Mouse (Mus musculus) kidney, embryonic 15.5 days (tissue): Measurements from ENCODE around the gene Tubal3. TPM values are rescaled to one million over a fixed set of nuclear protein-coding genes. Genes with fewer than 3 reads are reported as not detected.

Experiments
- ATAC-seq: fragments of 200-750 bp; cut with Nextera tagmentation; replicated peaks from 2 replicates; pipeline ENCODE4 v1.8.0; 2017; ENCODE audit warnings: moderate TSS enrichment; ENCODE audit not compliant: low FRiP score
- H3K27ac ChIP-seq: fragments of 300-500 bp; sonication (generic); 2 replicates; pipeline ENCODE4 v1.5.1; 2015; ENCODE audit warnings: mild to moderate bottlenecking, inconsistent platforms
- H3K27me3 ChIP-seq: fragments of 300-500 bp; sonication (generic); 2 replicates; pipeline ENCODE4 v1.6.1; 2015; ENCODE audit warnings: inconsistent platforms
- H3K36me3 ChIP-seq: fragments of 300-500 bp; sonication (generic); 2 replicates; pipeline ENCODE4 v1.6.1; 2015; ENCODE audit warnings: inconsistent platforms
- H3K4me1 ChIP-seq: fragments of 300-500 bp; sonication (generic); 2 replicates; pipeline ENCODE4 v1.6.1; 2015; ENCODE audit warnings: inconsistent platforms
- H3K4me2 ChIP-seq: fragments of 300-500 bp; sonication (generic); 2 replicates; pipeline ENCODE4 v1.6.1; 2015; ENCODE audit warnings: moderate library complexity, mild to moderate bottlenecking, inconsistent platforms
- H3K4me3 ChIP-seq: fragments of 300-500 bp; sonication (generic); replicated peaks from 2 replicates; pipeline ENCODE4 v1.5.1; 2015; ENCODE audit warnings: mild to moderate bottlenecking, inconsistent platforms
- H3K9ac ChIP-seq: fragments of 300-500 bp; sonication (generic); 2 replicates; pipeline ENCODE4 v1.6.1; 2015; ENCODE audit warnings: mild to moderate bottlenecking, inconsistent platforms
- H3K9me3 ChIP-seq: fragments of 300-500 bp; sonication (generic); replicated peaks from 2 replicates; pipeline ENCODE4 v1.6.1; 2016; ENCODE audit warnings: inconsistent platforms
- WGBS: fragments of 180-500 bp; shearing (Covaris S2); methylation state at CpG from one replicate; pipeline ENCODE4 v1.1.7; 2015; ENCODE audit warnings: mixed read lengths; 5-methylcytosine and 5-hydroxymethylcytosine counted together
- polyA plus RNA-seq: library from polyadenylated mRNA; unstranded; fragments of >200 nt; fragmentation: Nextera tagmentation; extraction: Ambion mirVana; gene quantifications from 2 replicates; pipeline ENCODE4 v1.2.1, GENCODE M21; 2015

The Tubal3 gene
- polyA plus RNA-seq = not detected in 2 replicates

DNA sequence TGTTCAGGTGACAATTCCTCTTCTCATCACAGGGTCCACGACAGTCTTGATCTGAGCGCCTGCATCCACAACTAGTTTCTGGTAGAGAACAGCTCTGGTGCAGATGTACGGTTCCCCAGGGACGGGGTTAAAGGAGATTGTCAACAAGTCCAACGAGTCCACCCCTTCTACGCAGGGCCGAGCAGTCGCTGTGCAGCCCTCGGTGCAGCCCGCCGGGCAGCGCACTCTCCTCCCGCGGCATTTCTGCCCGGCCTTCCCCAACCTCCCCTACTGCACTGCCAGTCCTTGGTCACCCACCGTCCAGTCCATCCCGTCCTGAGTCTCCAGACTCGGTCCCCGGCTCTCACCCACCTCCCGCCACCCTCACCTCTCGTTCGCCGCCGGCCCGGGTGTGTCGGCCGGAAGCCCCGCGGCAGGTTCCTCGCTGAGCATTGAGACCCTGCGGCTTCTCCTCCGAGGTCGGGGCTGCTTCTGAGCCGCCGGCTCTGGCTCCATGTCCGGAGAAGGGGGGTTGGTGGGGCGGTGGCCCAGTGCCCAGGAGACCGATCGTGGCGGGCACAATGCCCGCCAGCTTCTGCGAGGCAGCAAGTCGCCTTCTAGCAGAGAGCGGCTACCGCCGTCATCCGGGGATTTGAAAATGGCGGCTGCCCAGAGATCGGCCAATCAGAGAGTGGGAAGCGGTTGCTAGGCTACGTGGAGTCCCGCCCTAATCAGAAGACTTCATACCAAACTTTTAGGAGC, at the start of gene Tubal3, which contains the start of gene Net1:
Tubal3 (plus strand) TSS at position 704 of the 741 bp plus-strand sequence.
Net1 (minus strand) TSS at position 650 of the 741 bp plus-strand sequence.
- Histone ChIP-seq H3K9me3 (no peaks in the 10 kb centered on the region), H3K27ac (peak within 1 kb of the TSS; percentile 84)
- WGBS = under 1% methylated on average over 52 of the region's 52 CpGs

DNA sequence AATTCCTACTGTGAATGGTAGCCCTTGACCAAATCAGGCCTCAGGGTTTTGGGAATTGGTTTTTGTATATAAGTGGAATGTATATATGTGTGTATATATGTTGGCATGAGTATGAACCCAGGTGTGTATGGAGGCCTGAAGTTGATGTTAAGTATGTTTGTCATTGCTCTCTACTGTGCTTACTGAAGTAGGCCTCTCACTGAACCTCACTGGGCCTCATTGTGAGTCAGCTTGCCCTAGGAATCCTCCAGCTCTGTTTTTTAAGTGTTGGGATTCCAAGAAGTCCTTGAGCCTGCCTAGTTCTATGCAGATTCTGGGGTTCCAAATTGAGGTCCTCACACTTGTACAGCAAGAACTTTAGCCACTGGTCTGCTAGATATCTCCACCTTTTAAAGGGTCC, 48.2 kb upstream of the Tubal3 start:
- H3K4me1 ChIP-seq = no peaks in the 10 kb centered on the region
- no peak overlapping the region for H3K9ac ChIP-seq
- no peaks in the 10 kb centered on the region for H3K9me3 ChIP-seq
- no peak overlapping the region for H3K27ac ChIP-seq
- H3K4me3 ChIP-seq = no peak overlapping the region
- H3K4me2 ChIP-seq = no peak overlapping the region
- H3K27me3 ChIP-seq = no peaks in the 10 kb centered on the region
- H3K36me3 ChIP-seq = no peaks in the 10 kb centered on the region
- no peak for ATAC-seq

More for the DNA sequence above, at the start of gene Tubal3, which contains the start of gene Net1:
- H3K4me3 ChIP-seq = peak within 1 kb of the TSS; percentile 80
- peak within 1 kb of the TSS; percentile 69 for H3K9ac ChIP-seq
- peaks cover 11% of the 10 kb centered on the region; the same call in 1 of the 2 replicates for H3K4me1 ChIP-seq
- peaks cover 17% of the 10 kb centered on the region for H3K36me3 ChIP-seq
- H3K4me2 ChIP-seq = peak within 1 kb of the TSS; percentile 69
- H3K27me3 ChIP-seq = no peaks in the 10 kb centered on the region
- peak; percentile 99 for ATAC-seq

DNA sequence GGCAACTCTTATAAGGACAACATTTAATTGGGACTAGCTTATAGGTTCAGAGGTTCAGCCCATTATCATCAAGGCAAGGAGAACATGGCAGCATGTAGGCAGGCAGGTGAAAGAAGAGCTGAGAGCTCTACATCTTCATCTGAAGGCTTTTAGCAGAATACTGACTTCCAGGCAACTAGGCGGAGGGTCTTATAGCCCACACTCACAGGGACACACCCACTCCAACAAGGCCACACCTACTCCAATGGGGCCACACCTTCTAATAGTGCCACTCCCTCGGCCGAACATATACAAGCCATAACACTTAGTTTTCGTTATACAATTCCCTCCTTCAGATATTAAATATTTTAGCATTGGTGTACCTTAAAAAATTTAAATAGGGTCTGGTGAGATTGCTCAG, 45.2 kb upstream of the Tubal3 start:
- H3K27me3 ChIP-seq = no peaks in the 10 kb centered on the region

DNA sequence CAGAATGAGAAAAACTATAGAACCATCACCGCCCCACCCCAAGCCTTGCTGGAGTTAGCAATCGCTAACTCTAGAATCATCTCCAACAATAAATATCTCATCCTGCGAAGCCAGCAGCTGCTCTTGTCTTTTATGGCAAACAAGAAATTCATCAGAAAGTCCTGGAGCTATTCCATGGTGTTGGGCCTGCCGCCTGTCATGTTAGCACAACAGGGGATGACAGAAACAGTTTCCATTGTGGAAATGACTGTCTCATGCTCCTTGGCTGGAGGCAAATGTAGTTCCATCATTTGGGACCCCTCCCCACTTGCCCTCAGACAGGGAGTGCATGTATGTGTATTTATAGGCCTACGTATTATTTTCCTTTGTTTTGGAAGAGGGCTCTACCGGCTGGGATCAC, 41.6 kb upstream of the Tubal3 start:
- Histone ChIP-seq H3K9ac (no peak overlapping the region), H3K9me3 (no peaks in the 10 kb centered on the region), H3K27me3 (no peaks in the 10 kb centered on the region), H3K4me2 (no peak overlapping the region), H3K4me3 (no peak overlapping the region), H3K27ac (no peak overlapping the region), H3K4me1 (peaks cover 12% of the 10 kb centered on the region; the same call in 1 of the 2 replicates), H3K36me3 (peaks cover 9% of the 10 kb centered on the region)
- no peak for ATAC-seq
- 70% methylated on average over 6 of the region's 6 CpGs for WGBS

More for the DNA sequence above, 45.2 kb upstream of the Tubal3 start:
- H3K27ac ChIP-seq = no peak overlapping the region
- no peak for ATAC-seq
- H3K4me2 ChIP-seq = no peak overlapping the region
- WGBS = 90% methylated on average over 4 of the region's 4 CpGs
- no peaks in the 10 kb centered on the region for H3K36me3 ChIP-seq
- H3K4me3 ChIP-seq = no peak overlapping the region
- H3K9me3 ChIP-seq = no peaks in the 10 kb centered on the region
- no peak overlapping the region for H3K9ac ChIP-seq
- peaks cover 12% of the 10 kb centered on the region; the same call in 1 of the 2 replicates for H3K4me1 ChIP-seq

DNA sequence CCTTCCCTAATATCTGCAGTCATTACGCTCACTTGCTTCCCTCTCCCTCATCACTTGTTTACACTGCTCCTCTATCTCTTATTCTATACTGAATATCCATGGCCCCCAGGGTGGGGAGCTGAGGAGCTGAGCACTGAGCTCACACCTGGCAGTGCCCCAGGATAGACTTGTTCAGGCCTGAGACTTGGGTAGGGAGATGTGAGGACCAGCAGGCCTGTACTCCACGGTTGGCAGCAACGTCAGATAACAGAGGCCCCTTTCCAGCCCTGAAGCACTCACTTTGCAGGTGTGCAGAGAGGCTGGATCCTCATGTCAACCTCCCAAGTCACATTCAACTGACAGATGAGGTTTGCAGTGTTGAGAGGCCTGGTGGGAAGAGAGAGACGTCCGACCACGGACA, 40.9 kb upstream of the Tubal3 start:
- Histone ChIP-seq H3K4me2 (no peak overlapping the region), H3K27ac (no peak overlapping the region), H3K27me3 (no peaks in the 10 kb centered on the region), H3K4me3 (no peak overlapping the region), H3K9me3 (no peaks in the 10 kb centered on the region), H3K9ac (no peak overlapping the region), H3K4me1 (peaks cover 12% of the 10 kb centered on the region; the same call in 1 of the 2 replicates), H3K36me3 (peaks cover 17% of the 10 kb centered on the region)
- ATAC-seq = peak; percentile 30; the same call in 1 of the 2 replicates
- WGBS = 54% methylated on average over 6 of the region's 6 CpGs

DNA sequence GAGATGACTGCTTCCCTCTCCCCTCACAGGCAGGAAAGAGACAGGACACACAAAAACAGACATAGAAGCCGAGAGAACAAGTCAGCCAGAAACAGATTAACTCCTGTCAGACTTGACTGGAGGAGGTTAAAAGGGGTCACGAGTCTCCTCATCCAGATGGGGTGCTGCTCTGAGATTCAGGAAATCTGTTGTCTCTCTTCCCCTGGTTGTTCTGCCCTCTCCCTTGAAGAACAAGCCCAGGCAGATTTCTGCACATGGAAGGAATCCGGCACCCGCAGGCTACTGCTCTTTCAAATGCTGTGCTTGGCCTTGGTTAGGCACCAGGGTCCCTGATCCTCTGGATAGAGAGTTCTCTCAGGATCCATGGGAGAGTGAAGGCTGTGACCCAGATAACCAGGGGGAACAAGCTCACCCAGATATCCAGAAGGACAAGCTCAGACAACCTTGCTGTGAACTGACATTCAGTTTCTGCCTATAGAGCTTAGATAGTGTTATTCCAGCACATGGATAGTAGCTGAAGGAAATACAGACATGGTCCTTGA, 40.3 kb upstream of the Tubal3 start:
- H3K9ac ChIP-seq = no peak overlapping the region
- WGBS = 40% methylated on average over 4 of the region's 4 CpGs
- no peaks in the 10 kb centered on the region for H3K27me3 ChIP-seq
- peaks cover 21% of the 10 kb centered on the region for H3K36me3 ChIP-seq
- no peak overlapping the region for H3K27ac ChIP-seq
- peak; percentile 10; the same call in 1 of the 2 replicates for ATAC-seq
- H3K4me1 ChIP-seq = peaks cover 12% of the 10 kb centered on the region; the same call in 1 of the 2 replicates
- H3K9me3 ChIP-seq = no peaks in the 10 kb centered on the region
- no peak overlapping the region for H3K4me3 ChIP-seq
- no peak overlapping the region for H3K4me2 ChIP-seq

DNA sequence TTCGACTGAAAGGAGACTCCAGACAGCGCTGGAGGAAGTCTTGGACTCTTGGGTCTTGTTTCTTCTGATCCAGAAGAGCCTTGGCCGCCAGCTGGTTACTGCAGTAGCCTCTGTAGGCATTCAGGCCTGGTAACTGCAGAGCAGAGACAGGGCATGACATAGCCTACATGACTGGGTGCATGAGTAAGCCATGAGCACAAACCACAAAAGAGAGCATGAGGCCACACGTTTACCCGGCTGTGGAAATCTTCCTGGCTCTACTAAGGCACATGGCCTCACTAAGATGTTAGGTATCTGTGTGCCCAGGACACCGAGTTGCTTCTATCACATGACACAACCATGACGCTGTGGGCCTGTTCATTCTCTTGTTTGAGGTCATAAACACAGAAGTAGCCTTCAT, 31.4 kb upstream of the Tubal3 start:
- H3K9me3 ChIP-seq = no peaks in the 10 kb centered on the region
- no peaks in the 10 kb centered on the region for H3K27me3 ChIP-seq
- H3K9ac ChIP-seq = no peak overlapping the region
- H3K4me3 ChIP-seq = no peak overlapping the region
- peaks cover 4% of the 10 kb centered on the region for H3K4me1 ChIP-seq
- H3K4me2 ChIP-seq = no peak overlapping the region
- H3K27ac ChIP-seq = no peak overlapping the region
- 92% methylated on average over 7 of the region's 7 CpGs for WGBS
- H3K36me3 ChIP-seq = peaks cover 64% of the 10 kb centered on the region
- ATAC-seq = no peak

DNA sequence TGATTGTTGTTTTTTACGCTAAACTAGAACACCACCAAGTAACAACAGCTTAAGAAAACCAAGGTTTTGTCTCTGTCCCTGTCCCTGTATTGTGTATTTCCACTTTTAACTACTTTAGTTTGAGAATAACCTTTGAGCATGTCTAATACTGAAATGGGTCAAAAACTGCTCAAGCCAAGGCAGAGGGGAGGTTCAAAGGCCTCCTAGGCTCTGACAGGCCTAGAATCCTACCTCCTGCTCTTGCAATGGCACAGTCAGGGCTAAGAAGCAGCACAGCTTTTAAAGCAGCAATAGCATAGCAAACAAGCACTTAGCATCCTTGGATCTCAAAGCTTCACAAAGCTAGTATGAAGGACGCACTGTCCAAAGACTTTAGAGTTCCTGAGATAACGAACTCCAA, 29.0 kb upstream of the Tubal3 start:
- ATAC-seq = no peak
- H3K9ac ChIP-seq = no peak overlapping the region
- H3K9me3 ChIP-seq = no peaks in the 10 kb centered on the region
- H3K4me1 ChIP-seq = peaks cover 16% of the 10 kb centered on the region
- peaks cover 46% of the 10 kb centered on the region for H3K36me3 ChIP-seq
- no peak overlapping the region for H3K4me3 ChIP-seq
- no peaks in the 10 kb centered on the region for H3K27me3 ChIP-seq
- WGBS = 91% methylated on average over 3 of the region's 3 CpGs
- no peak overlapping the region for H3K27ac ChIP-seq
- H3K4me2 ChIP-seq = no peak overlapping the region

DNA sequence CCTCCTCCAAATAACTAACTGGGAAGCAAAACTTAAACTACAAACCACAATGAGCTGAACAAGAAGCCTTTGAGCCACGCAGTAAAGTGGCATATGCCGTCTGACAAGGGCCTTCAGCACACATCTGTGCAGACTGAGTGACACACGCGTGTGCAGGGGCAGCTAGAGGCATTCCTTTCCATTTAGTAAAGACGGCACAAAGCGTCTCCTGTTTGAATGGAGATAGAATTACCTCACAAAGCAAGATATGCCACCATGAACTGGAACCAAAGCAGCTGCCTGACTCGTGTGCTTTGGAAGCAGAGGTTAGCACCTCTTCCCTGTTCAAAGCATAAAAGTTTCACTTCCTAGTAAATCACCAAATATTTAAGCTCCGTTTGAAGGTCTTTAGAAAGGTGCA, 28.0 kb upstream of the Tubal3 start:
- ATAC-seq = no peak
- Histone ChIP-seq H3K27ac (no peak overlapping the region), H3K36me3 (peaks cover 37% of the 10 kb centered on the region), H3K4me2 (0 out of 2 replicates have a peak overlapping the region, but pooled peaks have one; percentile 6), H3K27me3 (no peaks in the 10 kb centered on the region), H3K4me1 (peaks cover 19% of the 10 kb centered on the region), H3K9me3 (no peaks in the 10 kb centered on the region), H3K9ac (no peak overlapping the region), H3K4me3 (no peak overlapping the region)
- 25% methylated on average over 8 of the region's 8 CpGs for WGBS

DNA sequence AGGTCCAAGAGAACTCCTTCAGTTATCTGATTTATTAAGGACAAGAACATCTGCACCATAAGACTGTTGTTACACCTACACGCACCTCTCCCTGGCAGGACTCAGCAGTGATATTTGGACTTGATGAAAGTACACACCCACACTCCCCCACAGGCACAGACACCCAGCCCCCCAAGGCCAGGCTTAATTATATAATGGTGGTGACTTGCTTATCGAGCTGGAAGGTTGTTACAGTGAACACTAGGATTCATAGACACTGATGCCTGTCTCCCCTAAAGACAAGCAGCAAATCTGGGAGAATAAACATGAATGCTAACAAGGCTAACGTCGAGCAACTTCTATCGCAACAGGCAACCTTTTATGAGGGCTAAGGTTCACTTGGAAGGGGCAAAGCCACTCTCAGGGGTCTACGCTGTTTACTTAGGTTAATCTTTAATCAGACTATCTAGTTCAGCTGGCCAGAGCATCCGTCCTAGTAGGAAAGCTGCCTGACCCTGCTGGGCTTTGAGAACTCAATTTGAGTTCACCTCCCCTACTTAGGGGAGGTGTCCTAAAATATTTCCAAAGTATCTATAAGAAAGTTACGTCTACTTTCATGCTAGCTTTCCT, 26.5 kb upstream of the Tubal3 start:
- H3K4me2 ChIP-seq = peak overlapping the region; percentile 67
- WGBS = 28% methylated on average over 8 of the region's 8 CpGs
- no peaks in the 10 kb centered on the region for H3K9me3 ChIP-seq
- H3K27me3 ChIP-seq = no peaks in the 10 kb centered on the region
- H3K4me3 ChIP-seq = peak overlapping the region; percentile 62
- peaks cover 19% of the 10 kb centered on the region for H3K4me1 ChIP-seq
- peak; percentile 19; the same call in 1 of the 2 replicates for ATAC-seq
- H3K36me3 ChIP-seq = peaks cover 22% of the 10 kb centered on the region
- peak overlapping the region; percentile 54 for H3K27ac ChIP-seq
- H3K9ac ChIP-seq = no peak overlapping the region; the same call in 1 of the 2 replicates

DNA sequence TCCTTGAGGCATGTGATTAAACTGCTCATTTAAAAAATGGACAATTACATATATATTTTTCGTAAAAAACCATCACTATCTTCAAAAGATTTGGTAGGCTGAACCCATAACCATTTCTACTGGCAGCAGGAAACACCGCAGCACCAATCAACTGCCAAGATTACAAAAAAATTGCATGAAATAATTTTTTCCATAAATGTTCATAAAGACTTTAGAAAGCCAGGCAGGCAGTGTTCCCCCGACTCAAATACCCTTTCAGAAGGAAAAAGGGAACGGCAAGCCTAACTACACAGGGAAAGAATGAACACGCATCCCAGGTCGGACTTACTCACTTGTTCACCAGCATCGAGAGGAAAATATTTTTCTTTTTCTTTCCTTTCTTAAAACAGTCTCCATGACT, 25.5 kb upstream of the Tubal3 start:
- no peak overlapping the region for H3K27ac ChIP-seq
- peaks cover 19% of the 10 kb centered on the region for H3K4me1 ChIP-seq
- H3K27me3 ChIP-seq = no peaks in the 10 kb centered on the region
- H3K36me3 ChIP-seq = peaks cover 11% of the 10 kb centered on the region
- 16% methylated on average over 7 of the region's 7 CpGs for WGBS
- peak overlapping the region; percentile 62 for H3K4me3 ChIP-seq
- no peak for ATAC-seq
- peak overlapping the region; percentile 67 for H3K4me2 ChIP-seq
- peak overlapping the region; percentile 65 for H3K9ac ChIP-seq
- no peaks in the 10 kb centered on the region for H3K9me3 ChIP-seq
